Mouse (Mus musculus) urinary bladder, postnatal 14 days (tissue): ENCODE measurements around the gene Rab3d.
"Not testable (repeated sequence)": the region's sequence is repeated elsewhere in the genome, so short reads cannot be mapped to it uniquely, and the experiment has no call there.

Experiments
- DNase-seq: peaks from one replicate; pipeline ENCODE4 v3.0.0; 2021; ENCODE audit warnings: low spot score

Rab3d gene

GRCm38 (mm10) chr9:21904031-21904430 is 14.0 kb downstream of the Rab3d start:
- no peak for DNase-seq

- DNase-seq: peak; percentile 62
These were observed 16.7 kb downstream of the Rab3d start for GRCm38 (mm10) chr9:21901223-21901820.

- no peak for DNase-seq
These were observed 28.8 kb downstream of the Rab3d start for GRCm38 (mm10) chr9:21889229-21889628.

- no peak for DNase-seq
These were observed 41.4 kb downstream of the Rab3d start for GRCm38 (mm10) chr9:21876601-21877000.

GRCm38 (mm10) chr9:21872204-21872603 is 45.8 kb downstream of the Rab3d start:
- DNase-seq: no peak

GRCm38 (mm10) chr9:21870879-21871524 is 47.0 kb downstream of the Rab3d start:
- peak; percentile 43 for DNase-seq

GRCm38 (mm10) chr9:21869290-21869689 is 48.7 kb downstream of the Rab3d start:
- DNase-seq: peak; percentile 75

- DNase-seq: no peak
These were observed 50.3 kb downstream of the Rab3d start for GRCm38 (mm10) chr9:21867726-21868125.

- no peak for DNase-seq
These were observed 51.4 kb downstream of the Rab3d start for GRCm38 (mm10) chr9:21866641-21867040.

GRCm38 (mm10) chr9:21865673-21866398 is 52.2 kb downstream of the Rab3d start:
- no peak for DNase-seq

GRCm38 (mm10) chr9:21862181-21862580 is 55.8 kb downstream of the Rab3d start:
- no peak for DNase-seq

GRCm38 (mm10) chr9:21860349-21860748 is 57.6 kb downstream of the Rab3d start:
- DNase-seq: not testable (repeated sequence)

GRCm38 (mm10) chr9:21859606-21860005 is 58.4 kb downstream of the Rab3d start:
- no peak for DNase-seq

- no peak for DNase-seq
These were observed 59.9 kb downstream of the Rab3d start for GRCm38 (mm10) chr9:21858084-21858483.

- DNase-seq: no peak
These were observed 60.5 kb downstream of the Rab3d start for GRCm38 (mm10) chr9:21857501-21857900.
